Mouse (Mus musculus) CH12F3 (cell line): Measurements from ENCODE around the gene Foxf1.

Experiments
- in situ Hi-C: fragments of 300-500 bp; cut with MboI; formaldehyde crosslinking; loops from 2 replicates; pipeline ENCODE4 v1.14.3; 2020; ENCODE audit warnings: low sequenced_read_pairs

The Foxf1 gene

DNA sequence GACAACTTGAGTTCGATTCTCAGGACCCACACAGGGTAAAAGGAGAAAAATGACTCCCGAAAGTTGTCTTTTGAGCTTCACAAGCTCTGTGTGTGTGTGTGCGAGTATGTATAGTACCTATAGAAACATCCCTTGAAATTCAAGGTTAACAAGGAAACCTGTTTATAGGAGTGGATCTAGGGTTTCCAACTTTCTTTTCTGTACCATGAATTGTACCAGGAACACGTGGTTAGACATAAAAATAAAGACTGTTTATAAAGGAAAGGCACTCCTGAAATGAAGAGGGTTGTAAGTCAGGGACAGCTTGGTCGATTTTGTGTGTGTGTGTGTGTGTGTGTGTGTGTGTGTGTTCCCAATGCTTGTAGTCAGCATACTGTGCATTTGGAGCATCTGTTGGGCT is 24.5 kb downstream of the Foxf1 start:
- in situ Hi-C loops: loop anchor here (25.0 kb wide), 1 partner anchor 279 kb away; no protein-coding TSS in a partner anchor

DNA sequence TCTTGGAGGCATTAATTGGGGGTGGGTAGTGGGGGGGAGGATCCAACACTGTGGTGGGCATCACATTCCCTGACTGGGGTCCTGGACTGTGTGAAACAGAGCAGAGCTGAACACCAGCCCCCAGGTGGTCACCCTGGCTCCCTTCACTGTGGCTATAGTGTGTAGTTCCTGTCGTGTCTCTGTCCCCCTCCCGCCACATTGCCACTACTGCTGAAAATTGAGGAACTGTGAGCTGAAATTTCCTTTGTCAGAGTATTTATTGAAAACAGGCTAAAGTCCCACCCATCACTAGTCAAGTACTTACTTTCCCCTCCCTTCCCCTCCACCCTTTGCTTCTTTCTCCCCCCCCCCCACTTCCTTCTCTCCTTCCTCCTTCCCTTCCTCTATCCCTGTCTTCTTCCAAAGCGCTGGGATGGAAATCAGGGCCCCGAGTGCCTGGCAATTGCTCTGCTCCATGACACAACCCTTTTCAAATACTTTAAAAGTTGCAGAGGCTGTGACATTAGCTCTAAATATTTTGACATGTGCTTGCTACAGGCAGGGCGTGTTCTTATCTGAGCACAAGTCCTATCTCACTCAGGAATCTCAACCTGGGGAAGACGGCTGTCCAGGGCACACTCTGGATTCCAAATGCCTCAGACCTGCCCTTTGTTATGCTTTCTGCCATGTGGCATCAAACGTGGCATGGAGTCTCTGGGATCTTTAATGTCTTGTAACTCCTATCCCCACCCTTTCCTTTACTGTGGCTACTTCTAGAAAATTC is 27.1 kb downstream of the Foxf1 start:
- in situ Hi-C loops: loop anchor here (25.0 kb wide), 1 partner anchor 276 kb away; no protein-coding TSS in a partner anchor

DNA sequence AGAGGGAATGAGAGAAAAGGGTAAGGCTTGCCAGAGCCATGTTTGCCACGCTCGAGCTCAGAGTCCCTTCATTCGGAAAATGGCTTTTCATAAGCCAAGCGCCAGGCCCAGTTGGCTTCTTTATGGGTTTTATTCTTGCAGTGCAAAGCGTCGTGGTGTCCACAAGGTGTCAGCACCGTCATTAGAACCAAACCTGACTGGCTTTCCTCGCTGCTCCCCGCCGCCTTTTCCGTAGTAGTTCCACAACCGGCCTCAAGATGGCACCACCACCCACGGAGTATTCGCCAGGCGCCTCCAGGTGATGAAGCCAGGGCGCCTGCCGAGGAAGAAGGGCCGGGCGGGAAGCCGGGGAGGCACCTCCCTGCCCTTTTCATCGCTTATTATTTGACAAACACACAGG is 29.1 kb downstream of the Foxf1 start:
- in situ Hi-C loops: loop anchor here (25.0 kb wide), 1 partner anchor 274 kb away; no protein-coding TSS in a partner anchor

DNA sequence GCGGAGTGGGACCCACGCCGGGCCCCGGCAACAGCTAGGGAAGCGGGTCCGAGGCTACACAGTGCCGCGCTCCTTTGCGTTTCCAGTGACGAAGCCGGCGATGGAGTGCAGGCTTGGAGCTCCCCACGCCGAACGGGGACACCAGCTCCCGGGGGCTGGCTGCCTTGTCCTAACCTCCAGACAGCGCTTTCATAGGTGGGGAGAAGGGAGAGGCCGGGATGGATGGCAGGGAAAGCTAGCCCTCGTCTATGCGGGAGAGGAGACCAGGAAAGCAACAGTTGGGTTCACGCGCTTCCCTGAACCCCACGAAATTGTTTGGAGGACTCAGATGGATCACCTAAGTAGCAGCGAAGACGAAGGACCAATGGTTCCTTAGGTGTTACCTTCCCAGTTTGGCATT is 30.9 kb downstream of the Foxf1 start:
- in situ Hi-C loops: loop anchor here (25.0 kb wide), 1 partner anchor 272 kb away; no protein-coding TSS in a partner anchor

DNA sequence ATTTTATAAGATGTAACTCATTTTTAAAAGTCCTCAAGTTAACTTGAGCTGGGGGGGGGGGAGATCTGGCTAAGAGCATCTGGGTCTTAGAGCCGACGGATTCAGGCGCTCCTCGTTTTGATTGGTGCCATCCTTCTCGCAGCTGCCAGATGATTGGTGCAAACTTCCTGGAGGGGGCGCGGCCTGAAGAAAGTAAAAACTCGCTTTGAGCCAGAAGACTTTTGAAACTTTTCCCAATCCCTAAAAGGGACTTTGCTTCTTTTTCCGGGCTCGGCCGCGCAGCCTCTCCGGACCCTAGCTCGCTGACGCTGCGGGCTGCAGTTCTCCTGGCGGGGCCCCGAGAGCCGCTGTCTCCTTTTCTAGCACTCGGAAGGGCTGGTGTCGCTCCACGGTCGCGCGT is 31.8 kb downstream of the Foxf1 start, which contains the start of gene Foxc2:
TSS of gene Foxc2 (plus strand) at position 224 of the 400 bp plus-strand sequence.
- in situ Hi-C loops: loop anchor here (25.0 kb wide), 1 partner anchor 271 kb away; no protein-coding TSS in a partner anchor

DNA sequence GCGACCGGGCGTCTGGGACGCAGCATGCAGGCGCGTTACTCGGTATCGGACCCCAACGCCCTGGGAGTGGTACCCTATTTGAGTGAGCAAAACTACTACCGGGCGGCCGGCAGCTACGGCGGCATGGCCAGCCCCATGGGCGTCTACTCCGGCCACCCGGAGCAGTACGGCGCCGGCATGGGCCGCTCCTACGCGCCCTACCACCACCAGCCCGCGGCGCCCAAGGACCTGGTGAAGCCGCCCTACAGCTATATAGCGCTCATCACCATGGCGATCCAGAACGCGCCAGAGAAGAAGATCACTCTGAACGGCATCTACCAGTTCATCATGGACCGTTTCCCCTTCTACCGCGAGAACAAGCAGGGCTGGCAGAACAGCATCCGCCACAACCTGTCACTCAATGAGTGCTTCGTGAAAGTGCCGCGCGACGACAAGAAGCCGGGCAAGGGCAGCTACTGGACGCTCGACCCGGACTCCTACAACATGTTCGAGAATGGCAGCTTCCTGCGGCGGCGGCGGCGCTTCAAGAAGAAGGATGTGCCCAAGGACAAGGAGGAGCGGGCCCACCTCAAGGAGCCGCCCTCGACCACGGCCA is 32.5 kb downstream of the Foxf1 start:
- in situ Hi-C loops: loop anchor here (25.0 kb wide), 1 partner anchor 271 kb away; no protein-coding TSS in a partner anchor

DNA sequence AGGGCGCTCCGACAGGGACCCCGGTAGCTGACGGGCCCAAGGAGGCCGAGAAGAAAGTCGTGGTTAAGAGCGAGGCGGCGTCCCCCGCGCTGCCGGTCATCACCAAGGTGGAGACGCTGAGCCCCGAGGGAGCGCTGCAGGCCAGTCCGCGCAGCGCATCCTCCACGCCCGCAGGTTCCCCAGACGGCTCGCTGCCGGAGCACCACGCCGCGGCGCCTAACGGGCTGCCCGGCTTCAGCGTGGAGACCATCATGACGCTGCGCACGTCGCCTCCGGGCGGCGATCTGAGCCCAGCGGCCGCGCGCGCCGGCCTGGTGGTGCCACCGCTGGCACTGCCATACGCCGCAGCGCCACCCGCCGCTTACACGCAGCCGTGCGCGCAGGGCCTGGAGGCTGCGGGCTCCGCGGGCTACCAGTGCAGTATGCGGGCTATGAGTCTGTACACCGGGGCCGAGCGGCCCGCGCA is 33.0 kb downstream of the Foxf1 start:
- in situ Hi-C loops: loop anchor here (25.0 kb wide), 1 partner anchor 270 kb away; no protein-coding TSS in a partner anchor

DNA sequence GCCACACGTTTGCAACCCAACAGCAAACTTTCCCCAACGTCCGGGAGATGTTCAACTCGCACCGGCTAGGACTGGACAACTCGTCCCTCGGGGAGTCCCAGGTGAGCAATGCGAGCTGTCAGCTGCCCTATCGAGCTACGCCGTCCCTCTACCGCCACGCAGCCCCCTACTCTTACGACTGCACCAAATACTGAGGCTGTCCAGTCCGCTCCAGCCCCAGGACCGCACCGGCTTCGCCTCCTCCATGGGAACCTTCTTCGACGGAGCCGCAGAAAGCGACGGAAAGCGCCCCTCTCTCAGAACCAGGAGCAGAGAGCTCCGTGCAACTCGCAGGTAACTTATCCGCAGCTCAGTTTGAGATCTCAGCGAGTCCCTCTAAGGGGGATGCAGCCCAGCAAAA is 33.7 kb downstream of the Foxf1 start:
- in situ Hi-C loops: loop anchor here (25.0 kb wide), 1 partner anchor 269 kb away; no protein-coding TSS in a partner anchor

DNA sequence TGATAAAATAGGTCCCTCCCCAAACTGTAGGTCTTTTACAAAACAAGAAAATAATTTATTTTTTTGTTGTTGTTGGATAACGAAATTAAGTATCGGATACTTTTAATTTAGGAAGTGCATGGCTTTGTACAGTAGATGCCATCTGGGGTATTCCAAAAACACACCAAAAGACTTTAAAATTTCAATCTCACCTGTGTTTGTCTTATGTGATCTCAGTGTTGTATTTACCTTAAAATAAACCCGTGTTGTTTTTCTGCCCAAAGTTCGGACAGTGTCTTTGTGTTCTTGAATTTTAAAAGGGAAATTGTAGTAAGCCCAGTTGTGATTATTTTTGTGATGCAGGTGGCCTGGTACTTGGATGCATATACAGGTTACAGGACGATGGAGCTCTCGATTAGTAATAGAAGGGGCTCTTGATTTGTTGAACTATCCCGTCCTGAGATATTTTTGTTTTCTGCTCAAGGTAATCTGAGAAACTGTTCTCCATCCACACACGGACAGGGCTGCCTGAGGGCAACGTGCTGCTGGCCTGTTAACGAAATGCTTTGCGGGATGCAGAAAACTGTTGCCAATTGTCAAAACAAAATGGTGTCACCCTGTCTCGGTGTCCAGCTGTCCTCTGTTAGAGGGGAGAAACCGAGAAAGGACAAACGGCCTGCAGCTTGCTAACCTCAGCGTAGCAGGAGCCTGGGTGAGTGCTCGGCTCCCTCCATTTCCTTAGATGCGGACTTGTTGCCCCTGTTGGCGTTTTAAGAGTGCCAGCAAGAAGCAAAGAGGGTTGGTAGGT is 34.6 kb downstream of the Foxf1 start:
- in situ Hi-C loops: loop anchor here (25.0 kb wide), 1 partner anchor 268 kb away; no protein-coding TSS in a partner anchor

DNA sequence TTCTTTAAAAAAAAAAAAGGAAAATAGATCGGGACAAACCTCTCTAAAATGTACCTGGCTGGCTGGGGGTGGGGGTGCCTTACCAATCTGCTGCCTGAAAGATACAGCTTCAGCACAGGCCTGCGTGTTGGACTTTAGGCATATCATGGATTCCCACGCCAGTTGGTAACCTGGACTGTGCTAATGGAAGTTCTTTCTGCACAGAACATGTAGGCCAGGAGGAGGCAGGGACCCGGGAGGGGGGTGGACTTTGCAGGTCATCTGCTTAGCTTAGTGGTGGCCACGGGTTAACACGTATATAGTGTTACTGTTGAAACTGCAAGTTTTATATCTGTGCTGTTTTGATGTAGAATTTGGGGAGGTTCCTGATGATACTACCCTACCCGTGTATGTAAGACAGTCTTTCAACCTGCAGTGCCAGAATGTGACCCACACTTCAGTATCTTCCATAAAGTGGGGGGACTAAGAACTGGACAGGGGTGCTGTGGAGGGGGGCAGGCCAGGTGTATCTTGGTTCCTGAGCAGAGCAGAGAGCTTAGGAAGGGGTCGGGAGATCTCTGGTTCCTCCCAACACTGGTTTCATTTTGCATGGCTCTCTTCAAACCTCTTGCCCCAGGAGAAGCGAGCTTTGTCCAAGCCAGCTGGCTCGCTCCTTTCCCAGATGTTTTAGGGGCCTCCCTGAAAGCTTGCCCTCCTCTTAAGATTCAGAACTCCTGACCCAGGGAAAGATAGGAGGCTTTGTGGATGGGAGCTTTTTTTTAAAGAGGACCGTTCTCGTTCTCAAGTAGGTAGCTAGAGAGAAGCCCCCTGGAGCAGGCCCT is 35.7 kb downstream of the Foxf1 start:
- in situ Hi-C loops: loop anchor here (10.0 to 25.0 kb wide), 2 partner anchors 267 to 395 kb away; no protein-coding TSS in a partner anchor

DNA sequence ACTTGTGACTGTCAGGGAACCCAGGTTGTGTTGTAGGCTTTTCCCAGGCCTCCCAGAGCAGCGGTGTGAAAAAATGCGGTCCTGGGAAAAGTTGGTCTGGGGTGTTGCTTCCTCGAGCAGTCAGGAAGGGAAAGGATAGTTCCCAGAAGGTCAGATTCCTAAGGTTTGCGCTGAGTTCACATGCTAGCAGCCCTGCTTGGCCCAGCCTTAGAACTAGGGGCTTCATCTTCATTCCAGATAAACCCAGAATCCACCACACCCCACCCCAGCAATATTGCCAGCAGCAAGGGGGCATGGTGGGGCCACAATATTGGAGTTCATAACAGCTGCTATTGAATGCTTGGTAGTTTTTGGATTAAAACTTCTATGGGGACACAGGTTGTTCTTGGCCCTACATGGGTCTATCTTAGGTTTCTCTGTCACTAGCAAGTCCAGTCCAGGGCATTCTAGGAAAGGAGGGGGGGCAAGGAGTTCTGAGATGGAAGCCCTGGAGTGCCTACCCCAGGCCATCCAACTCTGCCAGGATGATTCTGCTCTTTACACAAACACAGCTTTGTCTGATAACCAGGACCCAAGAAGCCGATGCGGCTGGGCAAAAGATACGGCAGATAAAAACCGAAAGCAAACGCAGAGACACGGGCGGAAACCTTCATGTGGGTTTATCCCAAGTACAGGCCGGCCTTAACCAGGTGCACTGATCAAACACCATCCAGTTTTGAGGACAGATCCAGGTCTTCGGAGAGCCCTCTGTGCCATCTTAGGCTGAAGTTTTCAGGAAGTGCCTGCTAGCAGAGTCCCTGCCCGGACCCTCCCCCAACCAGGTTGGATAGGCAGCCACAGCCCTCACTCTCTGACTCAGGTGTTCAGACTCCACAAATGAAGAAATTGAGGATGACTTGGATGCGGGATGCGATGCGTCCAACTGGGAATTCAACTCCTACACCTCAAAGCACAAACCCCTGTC is 36.6 kb downstream of the Foxf1 start:
- in situ Hi-C loops: loop anchor here (10.0 to 25.0 kb wide), 2 partner anchors 267 to 394 kb away; no protein-coding TSS in a partner anchor

DNA sequence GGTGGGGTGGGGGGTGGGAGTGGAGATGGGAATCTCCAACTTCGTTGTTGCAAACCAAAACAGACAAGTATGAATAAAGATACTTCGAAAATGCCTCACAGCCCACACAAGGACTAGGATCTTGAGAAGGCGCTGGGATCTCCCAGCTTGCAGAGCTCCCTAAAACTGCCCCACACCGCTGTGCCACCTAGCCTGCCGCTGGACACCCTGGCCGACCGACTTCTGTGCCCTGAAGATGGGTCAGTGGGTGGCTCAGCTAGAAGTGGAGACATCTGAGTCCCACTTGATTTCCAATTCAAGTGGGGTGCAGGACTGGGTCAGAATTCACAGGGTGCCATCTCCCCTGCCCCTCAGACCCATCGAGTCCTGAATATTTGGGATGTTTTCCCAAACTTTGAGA is 37.5 kb downstream of the Foxf1 start:
- in situ Hi-C loops: loop anchor here (10.0 to 25.0 kb wide), 2 partner anchors 266 to 393 kb away; no protein-coding TSS in a partner anchor

DNA sequence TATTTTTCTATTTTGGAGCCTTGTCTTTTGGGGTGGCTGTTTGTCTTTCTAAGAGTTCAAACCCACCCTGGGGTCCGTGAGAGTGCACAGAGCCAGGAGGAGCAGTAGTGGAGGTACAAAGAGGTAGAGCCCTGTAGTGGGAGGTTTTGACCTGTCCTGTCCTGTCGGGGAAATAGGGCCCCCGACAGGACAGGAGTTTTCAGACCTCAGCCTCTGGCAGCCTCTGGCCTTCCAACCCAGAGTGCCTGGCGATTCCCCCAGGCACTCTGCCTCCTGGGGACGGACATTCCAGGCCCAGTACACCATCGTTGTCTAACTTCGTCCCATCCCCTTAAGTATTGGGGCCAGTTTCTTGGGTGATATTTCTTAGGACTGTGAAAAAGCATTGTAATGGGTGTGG is 38.2 kb downstream of the Foxf1 start:
- in situ Hi-C loops: loop anchor here (10.0 to 25.0 kb wide), 2 partner anchors 265 to 392 kb away; no protein-coding TSS in a partner anchor

DNA sequence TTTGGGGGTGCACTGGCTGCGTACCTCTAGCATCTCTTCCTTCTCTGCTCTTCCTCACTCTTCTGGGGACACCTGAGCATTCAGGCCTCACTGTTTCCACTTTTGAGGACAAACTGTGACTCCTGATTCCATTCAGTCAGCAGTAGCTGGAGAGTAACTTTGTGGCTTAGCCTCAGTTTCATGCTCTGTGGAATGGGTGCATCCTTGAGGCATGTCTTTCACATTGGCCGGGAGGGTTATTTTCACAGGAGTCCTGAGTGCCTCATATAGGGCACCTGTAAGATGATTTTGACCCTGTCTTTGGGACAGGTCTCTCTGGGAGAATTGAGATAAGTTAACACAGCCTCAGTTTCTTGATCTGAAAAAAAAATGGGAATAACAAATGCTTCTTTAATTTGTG is 38.9 kb downstream of the Foxf1 start:
- in situ Hi-C loops: loop anchor here (10.0 to 25.0 kb wide), 2 partner anchors 264 to 392 kb away; no protein-coding TSS in a partner anchor

DNA sequence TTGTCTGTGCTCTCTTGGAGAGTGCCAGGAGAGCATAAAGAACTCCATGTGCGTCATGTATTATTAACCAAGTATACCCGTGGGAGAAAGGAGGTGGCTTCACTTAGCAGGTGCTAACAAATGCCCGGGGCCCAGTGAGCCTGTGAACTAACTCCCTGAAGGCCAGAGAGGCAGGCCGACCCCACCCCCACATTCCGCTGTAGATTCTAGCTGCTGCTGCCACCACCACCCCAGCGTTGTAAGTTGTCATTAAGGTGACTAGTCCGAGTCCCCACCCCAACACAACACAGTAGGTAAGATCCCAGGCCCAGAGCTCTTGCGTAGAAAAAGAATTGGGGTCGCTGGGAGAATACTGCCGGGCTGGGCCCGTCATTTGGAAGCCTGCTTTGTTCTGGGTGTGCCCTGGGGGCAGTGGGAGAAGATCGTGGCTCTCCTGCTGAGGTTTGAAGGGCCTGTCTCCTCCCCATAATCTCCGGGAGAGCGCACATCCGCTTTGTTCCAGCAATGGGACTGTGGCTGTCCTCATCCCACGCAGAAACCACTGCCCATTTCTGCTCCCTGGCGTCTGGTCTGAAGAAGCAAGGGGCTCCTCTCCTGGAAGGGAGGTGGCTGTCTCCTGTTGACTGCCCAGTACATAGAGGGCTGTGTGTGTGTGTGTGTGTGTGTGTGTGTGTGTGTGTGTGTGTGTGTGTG is 40.5 kb downstream of the Foxf1 start:
- in situ Hi-C loops: loop anchor here (10.0 to 25.0 kb wide), 2 partner anchors 263 to 390 kb away; no protein-coding TSS in a partner anchor

DNA sequence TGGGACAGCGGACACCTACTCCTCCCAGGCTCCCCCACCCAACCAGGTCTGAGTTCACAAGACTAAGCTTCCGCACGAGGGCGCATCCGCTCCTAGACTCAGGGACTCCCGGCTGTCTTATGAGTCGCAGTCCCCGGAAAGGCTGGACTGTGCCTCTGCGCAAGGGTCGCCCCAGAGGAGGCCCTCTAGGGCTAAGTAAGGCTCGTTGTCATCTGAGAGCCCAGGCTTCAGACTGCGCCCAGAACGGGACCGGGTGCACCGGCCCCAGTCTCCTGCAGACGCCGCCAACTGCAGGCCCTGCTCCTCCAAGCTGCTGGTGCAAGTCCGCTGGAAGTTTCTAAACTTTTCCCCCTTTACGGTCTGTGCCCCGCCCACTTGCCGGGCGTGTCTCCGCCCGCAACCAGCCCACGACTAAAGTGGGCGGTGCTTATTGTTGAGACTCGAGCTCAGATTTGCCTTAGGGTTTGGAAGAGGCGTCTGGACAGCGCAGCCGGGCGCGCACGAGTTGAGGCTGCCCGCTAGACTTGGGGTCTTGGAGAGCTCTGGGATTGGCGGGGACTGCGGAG is 41.2 kb downstream of the Foxf1 start:
- in situ Hi-C loops: loop anchor here (10.0 kb wide), 1 partner anchor 389 kb away; no protein-coding TSS in a partner anchor

DNA sequence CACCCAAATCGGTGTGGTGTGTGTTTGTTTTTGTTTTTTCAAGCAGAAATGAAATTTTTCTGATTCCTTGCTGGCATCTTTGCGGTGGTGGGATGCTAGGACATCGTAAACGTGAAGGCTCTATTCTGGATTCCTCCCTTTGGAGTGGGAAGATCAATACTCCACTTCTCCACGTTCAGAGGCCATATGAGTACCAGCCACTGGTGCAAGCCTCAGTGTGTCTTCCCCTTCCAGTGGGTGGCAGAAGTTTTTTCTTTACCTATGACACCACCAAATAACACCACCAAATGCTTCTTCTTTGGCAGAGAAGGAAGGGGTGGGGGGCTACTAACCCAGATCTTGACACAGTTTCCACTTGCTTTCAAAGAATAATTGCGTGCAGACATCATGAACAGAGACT is 42.0 kb downstream of the Foxf1 start:
- in situ Hi-C loops: loop anchor here (10.0 kb wide), 1 partner anchor 389 kb away; no protein-coding TSS in a partner anchor
